Mouse (Mus musculus): ENCODE measurements at regions not wholly inside any gene's neighbourhood (a gene's known extent, or its start where the extent isn't known, plus 50 kb on each side); places are given as distances from the start of the nearest gene placed in this dataset.

- Histone ChIP-seq H3K27ac (ENCODE audit: low read depth) (no peak overlapping the region), H3K36me3 (ENCODE audit: insufficient read depth) (no peaks in the 10 kb centered on the region), H3K27me3 (ENCODE audit: insufficient read depth, low read length) (no peaks in the 10 kb centered on the region), H3K9ac (no peak overlapping the region), H3K4me2 (no peak overlapping the region), H3K4me3 (ENCODE audit: low read depth, low read length) (no peak overlapping the region), H3K4me1 (ENCODE audit: insufficient read depth) (no peaks in the 10 kb centered on the region), H3K9me3 (ENCODE audit: low read depth, low read length) (no peaks in the 10 kb centered on the region)
- no peak for DNase-seq
- no peak for TF ChIP-seq CTCF (IDR thresholded peaks at IDR 0.05; ENCODE audit: low read depth)
- ATAC-seq (ENCODE audit: insufficient read depth): no peak
- WGBS: 73% methylated on average over 5 of the region's 5 CpGs
Observed at GRCm38 (mm10) chr3:117119576-117119975, 150.8 kb upstream of the Palmd start.

- Histone ChIP-seq H3K4me1 (ENCODE audit: insufficient read depth) (no peaks in the 10 kb centered on the region), H3K9ac (no peak overlapping the region), H3K4me2 (no peak overlapping the region), H3K36me3 (ENCODE audit: insufficient read depth) (no peaks in the 10 kb centered on the region), H3K4me3 (ENCODE audit: low read depth, low read length) (no peak overlapping the region), H3K9me3 (ENCODE audit: low read depth, low read length) (no peaks in the 10 kb centered on the region), H3K27me3 (ENCODE audit: insufficient read depth, low read length) (no peaks in the 10 kb centered on the region), H3K27ac (ENCODE audit: low read depth) (no peak overlapping the region)
- DNase-seq: peak; percentile 15
- peak; percentile 33 for TF ChIP-seq CTCF (IDR thresholded peaks at IDR 0.05; ENCODE audit: low read depth)
- WGBS: 44% methylated on average over 1 of the region's 1 CpGs
- ATAC-seq (ENCODE audit: insufficient read depth): no peak
Observed at GRCm38 (mm10) chr3:117117838-117118237, 149.1 kb upstream of the Palmd start.

DNA sequence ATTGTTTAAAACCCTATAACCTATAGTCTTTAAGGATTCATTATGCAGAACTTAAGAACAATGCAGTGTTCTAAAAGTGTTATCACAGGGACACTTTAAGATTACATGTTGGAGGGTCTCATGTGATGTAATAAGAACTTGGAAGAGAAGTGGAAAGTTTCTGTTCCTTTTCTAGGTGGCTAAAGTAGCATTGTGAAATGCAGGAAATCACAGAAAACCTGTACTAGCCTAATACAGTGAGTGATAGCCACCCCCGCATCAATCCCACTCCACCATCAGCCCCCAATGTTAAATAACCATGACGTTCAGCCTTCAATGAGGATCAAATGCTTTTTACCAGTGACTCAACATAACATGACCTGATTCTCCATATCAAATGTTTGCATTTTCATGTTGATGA, 147.4 kb upstream of the Palmd start:
- H3K4me2 ChIP-seq: no peak overlapping the region
- DNase-seq (no peak), ATAC-seq (ENCODE audit: insufficient read depth) (no peak)
- H3K4me1 ChIP-seq (ENCODE audit: insufficient read depth): no peaks in the 10 kb centered on the region
- H3K4me3 ChIP-seq (ENCODE audit: low read depth, low read length): no peak overlapping the region
- no peak for TF ChIP-seq CTCF (IDR thresholded peaks at IDR 0.05; ENCODE audit: low read depth)
- H3K27me3 ChIP-seq (ENCODE audit: insufficient read depth, low read length): no peaks in the 10 kb centered on the region
- 78% methylated on average over 2 of the region's 2 CpGs for WGBS
- H3K9me3 ChIP-seq (ENCODE audit: low read depth, low read length): no peaks in the 10 kb centered on the region
- H3K9ac ChIP-seq: no peak overlapping the region
- no peaks in the 10 kb centered on the region for H3K36me3 ChIP-seq (ENCODE audit: insufficient read depth)
- no peak overlapping the region for H3K27ac ChIP-seq (ENCODE audit: low read depth)

DNA sequence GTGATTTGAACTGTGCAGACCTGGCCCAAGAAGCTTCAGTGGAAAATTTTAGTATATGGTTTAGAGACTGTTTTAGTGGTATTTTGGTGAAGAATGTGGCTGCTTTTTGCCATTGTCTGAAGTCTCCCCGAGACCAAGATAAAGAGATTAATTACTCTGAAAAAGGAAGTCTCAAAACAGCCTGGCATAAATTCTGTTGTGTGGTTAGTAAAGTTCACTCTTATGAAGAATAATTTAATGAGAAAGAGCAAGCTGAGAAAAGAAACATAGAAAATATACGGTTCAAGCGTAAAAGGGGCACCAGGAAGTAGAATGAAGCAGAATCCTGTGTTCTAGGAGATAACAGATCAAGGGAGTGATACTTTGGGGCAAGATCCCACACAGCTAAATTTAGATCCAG, 144.0 kb upstream of the Palmd start:
- Histone ChIP-seq H3K4me2 (no peak overlapping the region), H3K27me3 (ENCODE audit: insufficient read depth, low read length) (no peaks in the 10 kb centered on the region), H3K9ac (no peak overlapping the region), H3K27ac (ENCODE audit: low read depth) (no peak overlapping the region), H3K9me3 (ENCODE audit: low read depth, low read length) (no peaks in the 10 kb centered on the region), H3K4me3 (ENCODE audit: low read depth, low read length) (no peak overlapping the region), H3K4me1 (ENCODE audit: insufficient read depth) (no peaks in the 10 kb centered on the region; the same call in 1 of the 2 replicates), H3K36me3 (ENCODE audit: insufficient read depth) (no peaks in the 10 kb centered on the region)
- no peak for TF ChIP-seq CTCF (IDR thresholded peaks at IDR 0.05; ENCODE audit: low read depth)
- 77% methylated on average over 3 of the region's 3 CpGs for WGBS
- ATAC-seq (ENCODE audit: insufficient read depth): no peak
- DNase-seq: no peak

GRCm38 (mm10) chr3:117112304-117112703, 143.5 kb upstream of the Palmd start:
- 78% methylated on average over 4 of the region's 4 CpGs for WGBS
- Histone ChIP-seq H3K36me3 (ENCODE audit: insufficient read depth) (no peaks in the 10 kb centered on the region), H3K4me1 (ENCODE audit: insufficient read depth) (no peaks in the 10 kb centered on the region; the same call in 1 of the 2 replicates), H3K9ac (no peak overlapping the region), H3K9me3 (ENCODE audit: low read depth, low read length) (no peaks in the 10 kb centered on the region), H3K4me3 (ENCODE audit: low read depth, low read length) (no peak overlapping the region), H3K27ac (ENCODE audit: low read depth) (no peak overlapping the region), H3K27me3 (ENCODE audit: insufficient read depth, low read length) (no peaks in the 10 kb centered on the region), H3K4me2 (no peak overlapping the region)
- ATAC-seq (ENCODE audit: insufficient read depth) (no peak), DNase-seq (no peak)
- no peak for TF ChIP-seq CTCF (IDR thresholded peaks at IDR 0.05; ENCODE audit: low read depth)

DNA sequence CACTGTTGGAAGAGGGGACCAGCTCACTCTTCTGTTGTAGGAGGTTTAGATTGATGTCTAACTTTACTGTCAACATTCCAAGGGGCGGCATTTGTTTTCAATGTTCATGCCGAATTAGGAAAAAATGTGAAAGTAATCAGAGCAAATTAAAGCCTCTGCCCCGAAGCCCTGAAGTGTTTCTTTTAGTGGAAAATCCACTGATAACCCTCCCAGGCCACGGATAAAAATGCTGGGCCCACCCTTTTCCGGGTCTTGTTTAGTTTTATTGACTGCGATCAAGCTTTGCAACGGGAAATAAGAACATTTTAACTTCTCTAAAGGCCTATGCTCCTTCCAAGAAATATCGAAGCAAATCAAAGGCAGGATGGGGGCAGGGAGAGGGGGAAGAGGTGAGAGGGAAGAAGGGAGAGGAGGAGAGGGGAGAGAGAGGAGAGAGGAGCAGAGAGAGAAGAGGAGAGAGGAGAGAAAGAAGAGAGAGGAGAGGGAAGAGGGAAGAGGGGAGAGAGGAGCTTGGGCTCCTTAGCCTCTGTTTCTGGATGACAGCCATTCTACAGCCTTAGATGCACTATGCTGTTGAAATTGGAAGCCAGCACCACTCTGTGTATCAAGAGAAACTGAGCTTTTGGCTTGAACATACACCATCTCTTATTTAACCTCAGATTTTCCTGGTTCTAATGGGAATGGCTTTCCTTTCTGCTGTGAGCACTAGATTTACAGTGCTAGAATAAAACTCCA, 140.3 kb upstream of the Palmd start:
- no peak overlapping the region for H3K4me3 ChIP-seq (ENCODE audit: low read depth, low read length)
- no peak overlapping the region for H3K9ac ChIP-seq
- TF ChIP-seq CTCF (IDR thresholded peaks at IDR 0.05; ENCODE audit: low read depth): no peak
- H3K9me3 ChIP-seq (ENCODE audit: low read depth, low read length): no peaks in the 10 kb centered on the region
- H3K4me2 ChIP-seq: no peak overlapping the region
- H3K27me3 ChIP-seq (ENCODE audit: insufficient read depth, low read length): no peaks in the 10 kb centered on the region
- H3K4me1 ChIP-seq (ENCODE audit: insufficient read depth): no peaks in the 10 kb centered on the region; the same call in 1 of the 2 replicates
- H3K27ac ChIP-seq (ENCODE audit: low read depth): no peak overlapping the region
- DNase-seq: peak; percentile 18
- no peak for ATAC-seq (ENCODE audit: insufficient read depth)
- 31% methylated on average over 8 of the region's 8 CpGs for WGBS
- no peaks in the 10 kb centered on the region for H3K36me3 ChIP-seq (ENCODE audit: insufficient read depth)

GRCm38 (mm10) chr3:117107986-117108385, 139.2 kb upstream of the Palmd start:
- 74% methylated on average over 6 of the region's 6 CpGs for WGBS
- Histone ChIP-seq H3K27me3 (ENCODE audit: insufficient read depth, low read length) (no peaks in the 10 kb centered on the region), H3K27ac (ENCODE audit: low read depth) (no peak overlapping the region), H3K4me2 (no peak overlapping the region), H3K9me3 (ENCODE audit: low read depth, low read length) (no peaks in the 10 kb centered on the region), H3K4me3 (ENCODE audit: low read depth, low read length) (no peak overlapping the region), H3K36me3 (ENCODE audit: insufficient read depth) (no peaks in the 10 kb centered on the region), H3K9ac (no peak overlapping the region), H3K4me1 (ENCODE audit: insufficient read depth) (no peaks in the 10 kb centered on the region; the same call in 1 of the 2 replicates)
- TF ChIP-seq CTCF (IDR thresholded peaks at IDR 0.05; ENCODE audit: low read depth): no peak
- DNase-seq (no peak), ATAC-seq (ENCODE audit: insufficient read depth) (no peak)

Measured in lung, embryonic 14.5 days (tissue).